Mouse (Mus musculus): Measurements from ENCODE around the gene Morc1. TPM values are rescaled to one million over a fixed set of nuclear protein-coding genes. Genes with fewer than 3 reads are reported as not detected.
A peak's percentile ranks its signal among the peaks of the same experiment; 100 is the strongest.

Gene Morc1
- polyA plus RNA-seq, 1 experiment from 2014 or later: not detected

DNA sequence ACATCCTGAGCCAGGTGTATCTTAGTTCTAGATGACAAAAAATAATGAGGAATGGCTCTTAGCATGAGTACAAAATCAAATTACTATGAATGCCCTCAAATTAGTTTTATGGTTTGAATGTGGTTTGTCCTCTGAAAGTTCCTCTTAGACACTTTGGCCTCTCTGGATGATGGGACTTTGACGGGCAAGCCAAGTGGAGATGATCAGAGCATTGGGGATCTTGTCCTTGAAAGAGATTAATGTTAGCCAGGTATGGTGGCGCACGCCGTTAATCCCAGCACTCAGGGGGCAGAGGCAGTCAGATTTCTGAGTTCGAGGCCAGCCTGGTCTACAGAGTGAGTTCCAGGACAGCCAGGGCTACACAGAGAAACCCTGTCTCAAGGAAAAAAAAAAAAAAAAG lies 13.6 kb downstream of the Morc1 start:
- WGBS: 87% methylated on average over 5 of the region's 5 CpGs
- H3K9me3 ChIP-seq (ENCODE audit: control insufficient read depth, low read length): no peaks in the 10 kb centered on the region
- H3K27ac ChIP-seq (ENCODE audit: low read depth, low read length): no peak overlapping the region
- no peak overlapping the region for H3K4me3 ChIP-seq (ENCODE audit: low read length)
- no peak overlapping the region for H3K4me2 ChIP-seq (replicated peaks; ENCODE audit: low read depth, low read length)
- H3K4me1 ChIP-seq (ENCODE audit: control insufficient read depth, insufficient read depth, low read length): no peaks in the 10 kb centered on the region
- no peak for ATAC-seq (ENCODE audit: low FRiP score, low TSS enrichment)
- H3K36me3 ChIP-seq (ENCODE audit: control insufficient read depth, insufficient read depth, low read length): no peaks in the 10 kb centered on the region
- H3K27me3 ChIP-seq (ENCODE audit: control insufficient read depth, insufficient read depth, low read length): no peaks in the 10 kb centered on the region
- H3K9ac ChIP-seq (ENCODE audit: low read depth, low read length): no peak overlapping the region

DNA sequence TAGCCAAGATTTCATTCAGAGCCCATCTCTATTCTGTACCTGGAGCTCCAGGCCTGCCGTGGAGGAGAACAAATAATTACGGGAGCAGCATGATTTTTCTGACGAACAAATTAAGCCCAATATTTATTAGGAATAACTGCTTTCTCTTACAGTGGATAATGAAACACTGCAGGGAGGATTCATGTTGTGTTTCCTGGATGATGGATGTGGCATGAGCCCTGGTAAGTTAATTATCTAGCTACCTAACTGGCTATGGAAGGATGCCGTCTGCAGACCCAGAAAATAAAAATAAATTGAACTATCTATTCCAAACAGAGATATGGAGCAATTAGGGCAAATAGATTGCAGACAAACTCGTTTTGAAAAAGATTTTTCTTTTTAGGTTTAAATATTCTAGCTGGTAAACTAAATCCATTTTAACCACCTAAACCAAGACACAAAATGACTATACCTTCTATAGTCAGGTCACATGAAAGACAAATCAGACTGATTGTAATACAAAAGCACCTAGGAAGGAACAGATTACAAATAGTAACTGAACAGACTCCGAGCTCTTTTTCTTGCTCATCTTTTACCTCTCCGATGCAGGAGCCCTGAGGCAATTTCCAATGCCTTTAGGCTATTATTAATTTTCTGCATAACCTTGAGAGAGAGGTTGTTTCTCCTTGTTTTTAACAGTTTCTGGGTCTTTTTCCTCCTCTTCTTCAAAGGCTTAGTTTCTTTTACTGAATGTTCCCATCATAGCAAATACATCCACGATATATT lies 15.3 kb downstream of the Morc1 start:
- Histone ChIP-seq H3K9ac (ENCODE audit: low read depth, low read length) (no peak overlapping the region), H3K4me1 (ENCODE audit: control insufficient read depth, insufficient read depth, low read length) (no peaks in the 10 kb centered on the region), H3K27me3 (ENCODE audit: control insufficient read depth, insufficient read depth, low read length) (no peaks in the 10 kb centered on the region), H3K27ac (ENCODE audit: low read depth, low read length) (no peak overlapping the region), H3K4me3 (ENCODE audit: low read length) (no peak overlapping the region), H3K4me2 (replicated peaks; ENCODE audit: low read depth, low read length) (no peak overlapping the region), H3K9me3 (ENCODE audit: control insufficient read depth, low read length) (no peaks in the 10 kb centered on the region), H3K36me3 (ENCODE audit: control insufficient read depth, insufficient read depth, low read length) (no peaks in the 10 kb centered on the region)
- no peak for ATAC-seq (ENCODE audit: low FRiP score, low TSS enrichment)
- 82% methylated on average over 8 of the region's 8 CpGs for WGBS

DNA sequence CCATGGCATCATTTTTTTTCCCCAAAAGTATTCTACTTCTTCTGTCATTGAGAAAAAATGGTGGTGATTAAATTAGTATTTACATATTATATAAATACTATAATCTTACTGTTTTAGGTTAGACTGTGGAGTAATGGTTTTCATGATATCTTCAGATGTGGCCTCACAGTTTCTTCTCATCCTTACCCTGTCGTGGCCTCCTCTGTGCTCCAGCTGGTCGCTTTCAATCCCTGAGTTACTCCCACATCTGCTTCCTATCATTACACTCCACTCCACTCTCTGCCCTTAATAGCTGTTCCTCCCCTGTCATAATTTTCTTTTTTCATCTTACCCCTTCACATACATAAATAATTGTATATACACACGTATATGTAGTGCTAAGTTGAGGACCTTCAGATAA lies 22.2 kb downstream of the Morc1 start:
- Histone ChIP-seq H3K9me3 (ENCODE audit: control insufficient read depth, low read length) (no peaks in the 10 kb centered on the region), H3K4me3 (ENCODE audit: low read length) (no peak overlapping the region), H3K27me3 (ENCODE audit: control insufficient read depth, insufficient read depth, low read length) (no peaks in the 10 kb centered on the region), H3K4me1 (ENCODE audit: control insufficient read depth, insufficient read depth, low read length) (no peaks in the 10 kb centered on the region), H3K9ac (ENCODE audit: low read depth, low read length) (no peak overlapping the region), H3K36me3 (ENCODE audit: control insufficient read depth, insufficient read depth, low read length) (no peaks in the 10 kb centered on the region), H3K27ac (ENCODE audit: low read depth, low read length) (no peak overlapping the region), H3K4me2 (replicated peaks; ENCODE audit: low read depth, low read length) (no peak overlapping the region)
- 0 out of 2 replicates have a peak, but pooled peaks have one; percentile 32 for ATAC-seq (ENCODE audit: low FRiP score, low TSS enrichment)
- WGBS: 55% methylated on average over 3 of the region's 3 CpGs

DNA sequence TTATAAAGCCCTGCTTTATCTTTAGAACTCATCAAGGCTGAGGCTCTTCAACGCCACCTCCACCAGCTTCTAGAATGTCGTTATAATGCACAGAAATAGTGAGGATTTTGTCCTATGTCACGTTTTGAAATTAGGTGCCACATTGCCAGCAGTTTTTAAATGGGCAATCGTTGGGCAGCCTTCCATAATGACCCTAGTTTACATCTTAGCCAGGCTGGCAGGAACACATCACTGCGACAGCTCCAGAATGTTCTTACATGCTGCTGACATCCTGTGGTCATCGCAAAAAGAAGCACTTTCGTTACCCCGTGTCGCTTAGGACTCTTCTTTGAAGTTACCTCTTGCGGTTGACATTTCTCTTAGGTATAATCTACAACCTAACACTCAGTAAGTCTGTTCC lies 42.4 kb downstream of the Morc1 start:
- H3K9me3 ChIP-seq (ENCODE audit: control insufficient read depth, low read length): no peaks in the 10 kb centered on the region
- no peak for ATAC-seq (ENCODE audit: low FRiP score, low TSS enrichment)
- H3K4me2 ChIP-seq (replicated peaks; ENCODE audit: low read depth, low read length): no peak overlapping the region
- H3K4me3 ChIP-seq (ENCODE audit: low read length): no peak overlapping the region
- H3K9ac ChIP-seq (ENCODE audit: low read depth, low read length): no peak overlapping the region
- H3K4me1 ChIP-seq (ENCODE audit: control insufficient read depth, insufficient read depth, low read length): no peaks in the 10 kb centered on the region
- H3K27ac ChIP-seq (ENCODE audit: low read depth, low read length): no peak overlapping the region
- H3K27me3 ChIP-seq (ENCODE audit: control insufficient read depth, insufficient read depth, low read length): no peaks in the 10 kb centered on the region
- H3K36me3 ChIP-seq (ENCODE audit: control insufficient read depth, insufficient read depth, low read length): no peaks in the 10 kb centered on the region
- WGBS: 83% methylated on average over 10 of the region's 10 CpGs

DNA sequence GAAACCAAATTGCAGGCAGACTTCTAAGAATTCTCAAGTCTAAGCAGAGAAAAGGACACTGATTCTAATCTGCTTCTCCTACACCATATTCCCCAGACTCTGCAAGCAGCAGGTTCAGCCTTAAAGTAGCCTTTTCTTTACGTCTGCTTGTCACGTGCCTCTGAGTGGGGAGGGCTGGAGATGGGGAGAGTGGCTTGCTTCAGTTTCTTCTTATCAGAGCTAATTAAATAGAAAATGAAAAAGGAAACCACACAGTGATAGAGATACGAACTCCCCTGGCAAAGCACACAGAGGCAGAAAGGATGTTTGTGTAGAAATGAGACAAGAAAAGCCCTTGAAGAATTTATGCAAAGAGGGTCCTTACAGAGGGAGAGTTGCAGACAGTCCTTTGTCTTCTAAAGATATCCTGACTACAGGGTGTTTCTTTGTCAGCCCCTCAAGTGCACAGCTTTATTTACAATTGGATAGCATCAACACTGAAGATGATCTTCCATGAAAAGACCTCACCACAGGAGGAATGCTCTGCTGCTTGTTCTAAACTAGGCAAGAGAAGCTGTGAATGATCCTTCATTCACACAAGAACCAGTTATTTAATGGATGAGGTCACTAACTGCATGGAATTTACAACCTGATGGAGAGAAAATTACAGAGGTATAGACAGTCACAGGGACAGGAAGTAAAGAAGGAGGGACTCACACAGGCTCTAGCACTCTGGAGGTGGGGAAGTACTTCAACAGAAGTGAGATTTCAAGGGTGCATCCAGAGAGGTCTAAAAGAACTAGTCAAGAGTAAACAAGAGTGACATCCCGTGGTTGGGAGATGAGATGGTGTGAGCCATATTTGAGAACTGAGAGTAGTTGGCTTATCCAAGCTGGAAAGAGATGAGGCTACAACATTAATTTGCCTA lies 44.1 kb downstream of the Morc1 start:
- no peak for ATAC-seq (ENCODE audit: low FRiP score, low TSS enrichment)
- no peak overlapping the region for H3K4me2 ChIP-seq (replicated peaks; ENCODE audit: low read depth, low read length)
- H3K4me1 ChIP-seq (ENCODE audit: control insufficient read depth, insufficient read depth, low read length): no peaks in the 10 kb centered on the region; the same call in 1 of the 2 replicates
- no peaks in the 10 kb centered on the region for H3K9me3 ChIP-seq (ENCODE audit: control insufficient read depth, low read length)
- H3K9ac ChIP-seq (ENCODE audit: low read depth, low read length): no peak overlapping the region
- no peak overlapping the region for H3K4me3 ChIP-seq (ENCODE audit: low read length)
- H3K36me3 ChIP-seq (ENCODE audit: control insufficient read depth, insufficient read depth, low read length): no peaks in the 10 kb centered on the region
- WGBS: 44% methylated on average over 4 of the region's 4 CpGs
- no peak overlapping the region for H3K27ac ChIP-seq (ENCODE audit: low read depth, low read length)
- no peaks in the 10 kb centered on the region for H3K27me3 ChIP-seq (ENCODE audit: control insufficient read depth, insufficient read depth, low read length)

DNA sequence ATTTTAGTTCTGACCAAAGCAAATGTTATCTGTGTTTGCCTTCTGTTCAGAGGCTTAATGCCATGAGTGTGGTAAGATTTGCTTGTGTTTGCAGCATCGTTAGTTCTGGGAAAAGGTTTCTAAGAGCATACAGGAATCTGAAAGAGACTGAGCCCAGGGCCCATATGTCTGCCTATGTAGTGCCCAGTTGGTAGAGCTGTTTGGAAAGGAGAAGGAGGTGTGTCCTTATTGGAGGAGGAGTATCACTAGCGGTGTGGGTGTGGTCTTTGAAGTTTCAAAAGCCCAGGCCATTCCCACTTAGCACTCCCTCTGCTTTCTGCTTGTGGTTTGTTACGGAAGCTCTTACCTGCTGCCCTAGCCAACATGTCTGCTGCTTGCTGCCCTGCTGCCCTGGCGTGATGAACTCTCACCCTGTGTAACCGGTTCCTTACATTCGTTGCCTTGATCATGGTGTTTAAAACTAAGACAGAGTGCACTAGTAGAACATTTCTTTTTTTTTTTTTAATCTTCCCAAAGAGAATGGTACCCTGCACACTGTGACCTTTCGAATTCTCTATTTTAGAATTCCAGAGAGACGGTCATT lies 48.3 kb downstream of the Morc1 start:
- Histone ChIP-seq H3K4me3 (ENCODE audit: low read length) (no peak overlapping the region), H3K4me1 (ENCODE audit: control insufficient read depth, insufficient read depth, low read length) (no peaks in the 10 kb centered on the region; the same call in 1 of the 2 replicates), H3K27me3 (ENCODE audit: control insufficient read depth, insufficient read depth, low read length) (no peaks in the 10 kb centered on the region), H3K9me3 (ENCODE audit: control insufficient read depth, low read length) (no peaks in the 10 kb centered on the region), H3K4me2 (replicated peaks; ENCODE audit: low read depth, low read length) (no peak overlapping the region), H3K27ac (ENCODE audit: low read depth, low read length) (no peak overlapping the region), H3K9ac (ENCODE audit: low read depth, low read length) (no peak overlapping the region), H3K36me3 (ENCODE audit: control insufficient read depth, insufficient read depth, low read length) (no peaks in the 10 kb centered on the region)
- ATAC-seq (ENCODE audit: low FRiP score, low TSS enrichment): 0 out of 2 replicates have a peak, but pooled peaks have one; percentile 12
- WGBS: 72% methylated on average over 8 of the region's 8 CpGs

DNA sequence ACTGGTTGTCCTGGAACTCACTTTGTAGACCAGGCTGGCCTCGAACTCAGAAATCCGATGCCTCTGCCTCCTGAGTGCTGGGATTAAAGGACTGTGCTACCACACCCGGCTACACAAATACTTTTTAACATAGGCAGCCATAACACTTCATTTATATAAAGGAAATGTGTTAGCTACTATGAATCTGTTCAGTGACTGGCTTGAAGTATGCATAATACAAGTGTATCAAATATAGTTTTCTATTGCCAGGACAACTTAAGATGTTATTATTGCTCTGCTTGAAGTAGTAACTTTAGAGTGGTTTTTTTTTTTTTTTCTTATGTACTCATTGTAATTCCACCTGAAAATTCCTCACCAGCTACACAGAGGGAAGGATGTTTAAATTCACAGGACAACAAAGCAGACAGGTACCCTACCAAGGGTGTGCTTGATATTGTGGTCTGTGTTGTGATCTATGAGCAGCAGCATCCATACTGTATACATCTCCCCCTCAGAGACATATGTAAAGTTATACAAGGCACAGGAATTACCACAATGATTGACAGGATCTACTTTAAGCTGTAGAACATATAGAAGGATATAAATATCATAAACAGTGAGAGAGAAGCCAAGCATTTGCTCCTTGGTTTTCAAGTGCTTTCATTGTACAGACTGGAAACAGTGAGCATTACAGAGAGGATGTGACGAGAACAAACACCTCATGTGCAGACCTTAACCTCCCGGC lies 85.9 kb downstream of the Morc1 start:
- WGBS: 84% methylated on average over 5 of the region's 5 CpGs
- Histone ChIP-seq H3K4me2 (replicated peaks; ENCODE audit: low read depth, low read length) (no peak overlapping the region), H3K4me3 (ENCODE audit: low read length) (no peak overlapping the region), H3K27me3 (ENCODE audit: control insufficient read depth, insufficient read depth, low read length) (no peaks in the 10 kb centered on the region), H3K9ac (ENCODE audit: low read depth, low read length) (no peak overlapping the region), H3K27ac (ENCODE audit: low read depth, low read length) (no peak overlapping the region), H3K9me3 (ENCODE audit: control insufficient read depth, low read length) (no peaks in the 10 kb centered on the region), H3K4me1 (ENCODE audit: control insufficient read depth, insufficient read depth, low read length) (no peaks in the 10 kb centered on the region), H3K36me3 (ENCODE audit: control insufficient read depth, insufficient read depth, low read length) (no peaks in the 10 kb centered on the region)
- ATAC-seq (ENCODE audit: low FRiP score, low TSS enrichment): no peak

DNA sequence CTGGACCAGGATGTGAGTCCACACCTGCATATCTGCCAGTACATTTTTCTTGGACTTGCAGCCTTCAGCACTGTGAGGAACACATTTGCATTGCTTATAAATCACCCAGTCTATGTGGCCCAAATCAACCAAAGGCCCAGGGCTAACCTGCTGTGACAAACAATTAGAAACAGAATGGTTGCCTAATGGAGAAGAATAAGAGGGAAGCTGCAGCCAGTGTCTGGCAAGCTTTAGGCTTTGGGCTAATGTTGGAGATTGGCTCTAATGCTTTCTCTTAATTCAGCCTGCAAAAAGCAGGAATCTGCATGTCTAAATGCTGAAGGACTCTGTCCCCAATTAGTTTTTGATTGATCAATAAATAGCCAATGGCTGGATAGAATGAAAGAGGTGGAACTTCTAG lies 88.5 kb downstream of the Morc1 start:
- Histone ChIP-seq H3K27ac (ENCODE audit: low read depth, low read length) (no peak overlapping the region), H3K4me2 (replicated peaks; ENCODE audit: low read depth, low read length) (no peak overlapping the region), H3K36me3 (ENCODE audit: control insufficient read depth, insufficient read depth, low read length) (no peaks in the 10 kb centered on the region), H3K9ac (ENCODE audit: low read depth, low read length) (no peak overlapping the region), H3K4me3 (ENCODE audit: low read length) (no peak overlapping the region), H3K27me3 (ENCODE audit: control insufficient read depth, insufficient read depth, low read length) (no peaks in the 10 kb centered on the region), H3K4me1 (ENCODE audit: control insufficient read depth, insufficient read depth, low read length) (no peaks in the 10 kb centered on the region), H3K9me3 (ENCODE audit: control insufficient read depth, low read length) (no peaks in the 10 kb centered on the region)
- ATAC-seq (ENCODE audit: low FRiP score, low TSS enrichment): no peak

All from kidney, embryonic 14.5 days (tissue).